Mouse (Mus musculus): ENCODE results near the gene Pex11g.

GRCm38 (mm10) chr8:3500235-3501090 lies 33.0 kb upstream of the Pex11g start, which contains the start of gene Mcoln1:
- TF ChIP-seq GATA1 (IDR thresholded peaks at IDR 0.05; ENCODE audit: low read length) (no peak), TAL1 (IDR thresholded peaks at IDR 0.05; ENCODE audit: low read length) (no peak)
